Mouse (Mus musculus): Measurements from ENCODE around the gene Mid2. TPM values are rescaled to one million over a fixed set of nuclear protein-coding genes. Genes with fewer than 3 reads are reported as not detected.
"Not testable (repeated sequence)": the region's sequence is repeated elsewhere in the genome, so short reads cannot be mapped to it uniquely, and the experiment has no call there.

Mid2 gene
- 1 to 10 TPM; 5.0 to 9.4 TPM for total RNA-seq (2021)
- long read RNA-seq, experiment 1, partial matches to known transcripts, result 0 of 2 reads
- long read RNA-seq, experiment 1, other reads (novel, unspliced or antisense), result 2 of 2 reads
- long read RNA-seq, experiment 2, full-length matches to known transcripts, result 1 of 3 reads
- long read RNA-seq, experiment 2, partial matches to known transcripts, result 0 of 3 reads
- long read RNA-seq, experiment 2, other reads (novel, unspliced or antisense), result 2 of 3 reads

DNA sequence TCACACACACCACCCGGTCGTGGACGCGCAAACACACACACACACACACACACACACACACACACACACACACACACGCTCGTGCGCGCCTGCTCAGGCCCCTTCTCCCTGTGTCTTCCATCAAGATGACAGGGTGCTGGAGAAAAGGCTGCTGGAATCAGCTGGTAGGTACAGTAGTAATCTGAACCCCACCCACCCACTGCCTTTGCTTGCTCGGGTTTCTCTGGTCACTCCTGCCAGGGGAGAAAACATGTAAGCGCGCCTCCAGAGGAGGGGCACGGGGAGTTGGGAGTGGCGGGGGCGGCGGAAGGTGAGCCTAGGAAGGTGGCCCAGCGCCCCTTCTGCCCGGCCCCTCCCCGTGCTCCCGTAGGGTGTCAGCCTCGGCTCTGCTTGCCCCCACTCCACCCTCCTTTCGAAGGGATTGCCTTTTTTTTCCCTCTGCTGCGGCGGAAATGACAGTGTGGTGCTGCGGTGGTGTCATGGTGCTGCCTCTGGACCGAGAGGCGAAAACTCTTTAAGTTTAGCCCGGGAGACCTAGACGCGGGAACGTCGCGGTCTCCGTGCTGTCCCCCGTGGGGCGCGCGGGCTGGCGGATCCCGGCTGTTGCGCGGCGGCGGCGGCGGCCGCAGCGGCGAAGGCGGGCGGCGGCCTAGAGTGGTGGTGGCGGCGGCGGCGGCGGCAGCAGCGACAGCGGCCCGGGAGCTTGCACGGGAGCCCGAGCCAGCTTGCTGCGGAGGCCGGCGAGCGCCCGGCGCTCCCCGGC lies at the start of gene Mid2:
Mid2 (plus strand) TSS at position 121 of the 763 bp plus-strand sequence.
- intact Hi-C loops (cut with DNase I), result loop anchor here (10.0 kb wide), 1 partner anchor 50 kb away; no protein-coding TSS in a partner anchor
- peak; percentile 39 for DNase-seq
- peak within 1 kb of the TSS; percentile 81 for H3K4me3 ChIP-seq
- H3K27ac ChIP-seq, result peak within 1 kb of the TSS; percentile 75
- no peak for TF ChIP-seq CTCF (IDR thresholded peaks at IDR 0.05)

DNA sequence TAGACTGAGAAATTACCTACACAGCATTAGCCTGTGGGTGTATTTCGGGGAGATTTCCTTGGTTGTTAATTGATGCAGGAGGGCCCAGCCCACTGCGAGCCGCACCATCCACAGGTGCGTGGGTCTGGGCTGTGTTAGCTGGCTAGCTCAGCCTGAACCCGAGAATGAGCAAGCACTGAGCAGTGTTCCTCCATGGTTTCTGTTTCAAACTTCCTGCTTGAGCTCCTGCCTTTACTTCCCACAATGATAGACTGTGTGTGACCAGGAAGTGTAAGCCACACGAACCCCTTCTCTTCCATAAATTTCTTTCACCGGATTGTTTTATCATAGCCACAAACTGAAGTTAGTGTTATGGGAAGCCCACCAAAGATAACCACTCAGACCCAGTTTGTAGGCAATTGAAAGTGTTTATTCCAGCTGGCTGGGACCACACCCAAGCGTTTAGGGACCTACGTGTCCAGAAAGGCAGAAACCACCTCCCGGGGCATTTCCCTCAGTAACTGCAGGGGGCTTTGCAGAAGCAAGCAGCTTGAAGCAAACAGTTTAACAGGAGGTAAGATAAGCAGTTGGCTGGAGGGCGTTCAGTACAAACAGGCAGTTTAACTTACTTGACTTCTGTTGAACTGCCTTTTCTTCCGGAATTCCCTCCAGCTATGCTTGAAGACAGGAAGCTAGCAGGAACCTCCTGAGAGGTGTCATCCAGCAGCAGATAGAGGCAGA lies 39.4 kb upstream of the Mid2 start:
- intact Hi-C loops (cut with DNase I), result no loop called here
- TF ChIP-seq CTCF (IDR thresholded peaks at IDR 0.05), result no peak
- Histone ChIP-seq H3K27ac (no peak overlapping the region), H3K4me3 (no peak overlapping the region)
- no peak for DNase-seq

DNA sequence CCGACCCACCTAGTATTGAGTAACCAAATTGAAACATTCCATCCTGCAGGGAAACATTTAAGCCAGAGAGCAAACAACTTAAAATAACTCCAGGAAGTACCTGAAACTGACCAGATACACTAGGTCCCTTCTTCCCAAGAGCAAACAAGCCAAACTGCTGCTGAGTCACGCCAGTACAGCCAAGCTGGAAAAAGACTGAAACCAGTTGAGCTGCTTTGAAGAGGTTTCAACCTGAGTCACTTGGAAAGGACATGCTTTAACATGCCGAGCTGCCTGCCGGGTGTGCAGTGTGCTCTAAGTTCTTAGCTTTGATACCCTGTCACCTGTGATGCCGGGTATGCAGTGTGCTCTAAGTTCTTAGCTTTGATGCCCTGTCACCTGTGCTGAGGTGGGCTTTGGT lies 26.4 kb upstream of the Mid2 start:
- H3K4me3 ChIP-seq, result no peak overlapping the region
- TF ChIP-seq CTCF (IDR thresholded peaks at IDR 0.05), result no peak
- no peak overlapping the region for H3K27ac ChIP-seq
- intact Hi-C loops (cut with DNase I), result no loop called here
- DNase-seq, result no peak

DNA sequence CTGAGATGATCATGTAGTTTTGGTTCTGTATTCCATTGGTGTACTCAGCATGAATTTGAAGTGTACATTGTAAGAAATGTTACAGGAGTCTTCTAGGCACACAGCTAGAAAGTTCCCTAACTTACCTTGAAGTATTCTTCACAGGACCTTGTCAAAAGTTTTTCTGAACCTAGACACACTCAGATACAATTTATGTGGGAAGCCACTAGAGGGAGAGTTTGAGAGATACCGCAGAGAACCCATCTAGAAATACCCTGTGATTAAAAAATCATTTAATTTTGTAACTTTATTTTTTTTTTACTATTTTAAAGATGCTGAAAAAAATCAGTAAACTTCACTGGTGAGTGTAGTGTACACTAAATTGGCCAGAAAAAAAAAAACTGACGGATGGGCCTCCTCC lies 24.8 kb upstream of the Mid2 start:
- Histone ChIP-seq H3K27ac (no peak overlapping the region), H3K4me3 (no peak overlapping the region)
- no peak for DNase-seq
- TF ChIP-seq CTCF (IDR thresholded peaks at IDR 0.05), result no peak
- intact Hi-C loops (cut with DNase I), result no loop called here

DNA sequence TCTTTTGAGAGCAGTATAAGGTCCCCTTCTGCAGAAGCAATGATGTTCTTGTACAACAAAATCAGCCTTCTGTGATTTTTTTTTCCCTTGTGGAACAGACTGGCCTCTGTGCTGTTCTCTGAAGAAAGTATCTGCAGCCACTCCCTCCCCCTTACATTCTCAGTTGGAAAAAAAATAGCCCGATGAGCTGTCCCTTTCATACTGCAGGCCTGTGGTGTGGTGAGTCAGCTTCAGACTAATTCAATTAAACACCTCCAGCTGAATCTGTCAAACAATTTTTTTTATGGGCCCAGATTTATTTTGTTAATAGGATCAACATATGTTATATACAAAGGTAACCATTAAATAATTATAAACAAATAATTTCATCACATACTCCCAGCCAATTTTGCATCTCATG lies 3.7 kb upstream of the Mid2 start:
- Histone ChIP-seq H3K4me3 (no peak overlapping the region), H3K27ac (no peak overlapping the region)
- no peak for TF ChIP-seq CTCF (IDR thresholded peaks at IDR 0.05)
- DNase-seq, result no peak
- intact Hi-C loops (cut with DNase I), result loop anchor here (10.0 kb wide), 1 partner anchor 54 kb away; no protein-coding TSS in a partner anchor

DNA sequence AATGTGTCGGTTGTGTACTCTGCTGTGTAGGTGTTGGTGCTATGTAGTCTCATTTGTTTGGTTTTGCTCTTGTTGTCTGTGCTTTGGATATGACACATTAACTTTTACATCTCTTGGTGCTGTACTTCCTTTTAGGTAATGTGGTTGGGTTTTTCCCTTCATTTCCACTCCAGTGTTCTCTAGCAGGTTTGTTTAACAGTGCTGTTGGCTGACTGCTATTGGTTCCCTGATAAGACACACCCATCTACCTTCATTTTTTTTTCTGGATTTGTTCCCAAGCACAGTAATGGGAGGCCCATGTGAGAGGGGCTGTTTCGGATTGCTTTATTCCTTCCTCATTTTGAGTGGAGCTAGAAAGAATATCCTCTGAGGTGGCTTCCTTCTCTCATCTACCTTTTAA lies 883 bp upstream of the Mid2 start:
- intact Hi-C loops (cut with DNase I), result loop anchor here (10.0 kb wide), 1 partner anchor 51 kb away; no protein-coding TSS in a partner anchor
- no peak overlapping the region for H3K4me3 ChIP-seq
- TF ChIP-seq CTCF (IDR thresholded peaks at IDR 0.05), result no peak
- no peak overlapping the region for H3K27ac ChIP-seq
- DNase-seq, result no peak

DNA sequence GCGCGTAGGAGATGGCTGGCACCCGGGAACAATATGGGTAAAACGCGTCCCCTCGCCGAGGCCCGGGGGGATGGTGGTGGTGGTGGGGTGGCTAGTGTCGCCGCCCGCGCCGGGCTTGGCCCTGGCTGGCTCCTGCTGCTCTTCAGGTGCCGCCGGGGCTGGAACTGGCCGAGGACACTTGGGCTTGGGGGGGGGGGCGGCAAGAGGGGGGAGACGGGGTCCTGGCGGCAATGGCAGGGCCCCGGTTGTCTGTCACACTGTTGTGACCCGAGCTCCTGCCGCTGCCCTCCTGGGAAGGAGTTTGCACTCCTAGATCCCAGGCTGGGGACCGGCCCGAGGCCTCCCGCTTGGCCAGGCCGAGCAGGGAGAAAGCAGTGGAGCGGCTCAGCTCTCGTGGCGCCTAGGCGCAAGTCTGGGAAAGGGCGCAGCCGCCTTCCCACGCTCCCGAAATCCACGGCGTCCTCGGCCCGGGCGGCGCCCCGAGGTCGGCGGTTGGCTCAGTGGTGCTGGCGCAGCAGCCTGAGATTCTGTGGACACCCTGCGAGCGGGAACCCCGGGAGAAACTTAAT lies 927 bp downstream of the Mid2 start:
- DNase-seq, result peak; percentile 55
- Histone ChIP-seq H3K4me3 (peak overlapping the region; percentile 81), H3K27ac (peak overlapping the region; percentile 75)
- no peak for TF ChIP-seq CTCF (IDR thresholded peaks at IDR 0.05)
- intact Hi-C loops (cut with DNase I), result loop anchor here (10.0 kb wide), 1 partner anchor 49 kb away; no protein-coding TSS in a partner anchor

DNA sequence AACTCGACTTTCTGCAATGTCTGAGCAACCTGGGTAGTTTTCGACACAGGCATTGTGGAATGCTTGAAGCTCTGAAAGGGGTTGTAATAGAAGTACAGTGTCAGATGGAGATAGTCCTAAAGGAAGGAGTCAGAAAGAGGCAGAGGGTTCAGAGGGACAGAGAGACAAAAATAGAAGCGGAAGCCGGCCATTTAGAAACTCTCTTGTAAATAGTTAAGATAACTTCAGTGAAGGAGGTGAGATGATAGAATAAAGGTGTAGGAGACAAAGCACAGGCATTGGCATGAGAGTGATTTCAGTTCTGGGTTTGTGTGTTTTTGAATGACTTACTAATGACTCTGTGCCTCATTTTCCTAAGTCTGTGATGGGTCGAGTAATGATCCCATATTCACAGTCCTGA lies 11.0 kb downstream of the Mid2 start:
- no peak for TF ChIP-seq CTCF (IDR thresholded peaks at IDR 0.05)
- H3K27ac ChIP-seq, result no peak overlapping the region
- DNase-seq, result no peak

DNA sequence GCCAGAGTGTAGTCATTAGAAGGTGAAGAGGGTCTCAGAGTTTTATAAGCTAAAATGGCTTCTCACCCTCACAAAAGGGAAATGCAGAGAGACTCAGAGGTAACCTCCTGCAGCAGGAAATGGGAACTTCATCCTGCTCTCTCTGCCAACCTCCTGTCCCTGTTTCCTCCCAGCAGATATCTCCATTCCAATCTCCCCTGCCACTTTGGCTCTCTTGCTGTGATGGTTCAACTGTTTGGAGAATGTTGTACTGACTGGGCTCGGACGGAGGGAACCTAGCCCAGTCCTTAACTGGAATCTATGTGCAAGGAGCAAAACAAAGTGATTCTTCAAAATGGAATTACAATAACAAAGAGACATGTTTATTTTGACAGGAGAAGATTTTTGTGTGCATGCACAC lies 23.9 kb downstream of the Mid2 start:
- H3K27ac ChIP-seq, result no peak overlapping the region
- no peak for TF ChIP-seq CTCF (IDR thresholded peaks at IDR 0.05)

More for the DNA sequence above, 11.0 kb downstream of the Mid2 start:
- intact Hi-C loops (cut with DNase I), result no loop called here
- H3K4me3 ChIP-seq, result no peak overlapping the region

DNA sequence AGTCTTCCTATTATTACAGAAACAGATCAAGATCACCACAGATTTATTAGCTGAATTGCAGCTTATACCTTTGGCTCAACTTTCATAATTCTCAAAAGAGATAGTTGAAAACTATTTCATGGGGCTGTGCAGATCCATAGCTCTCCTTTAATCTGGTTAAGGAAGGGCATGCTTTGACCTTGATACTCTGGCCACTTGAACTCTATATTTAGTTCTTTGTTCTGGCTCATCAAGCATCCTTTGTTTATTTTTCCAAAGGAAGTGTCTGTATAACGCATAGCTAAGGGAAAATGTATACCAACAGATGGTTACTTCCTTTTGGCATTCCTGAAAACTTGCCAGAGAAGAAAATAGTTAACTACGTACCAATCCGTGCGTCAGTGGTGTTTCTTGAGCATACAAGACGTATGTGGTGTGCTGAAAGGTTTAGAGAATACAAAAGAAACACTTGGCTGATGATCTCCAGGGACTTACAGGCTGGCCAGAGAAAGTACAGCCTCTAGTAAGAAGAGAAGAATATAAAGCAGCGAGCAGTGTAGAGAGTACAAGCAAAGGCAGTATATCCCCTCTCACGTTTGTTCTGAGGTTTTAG lies 33.6 kb downstream of the Mid2 start:
- H3K27ac ChIP-seq; H3K4me3 ChIP-seq; intact Hi-C loops (cut with DNase I); DNase-seq: not testable (repeated sequence)

More for the DNA sequence above, 23.9 kb downstream of the Mid2 start:
- H3K4me3 ChIP-seq, result no peak overlapping the region
- DNase-seq, result no peak
- intact Hi-C loops (cut with DNase I), result no loop called here

DNA sequence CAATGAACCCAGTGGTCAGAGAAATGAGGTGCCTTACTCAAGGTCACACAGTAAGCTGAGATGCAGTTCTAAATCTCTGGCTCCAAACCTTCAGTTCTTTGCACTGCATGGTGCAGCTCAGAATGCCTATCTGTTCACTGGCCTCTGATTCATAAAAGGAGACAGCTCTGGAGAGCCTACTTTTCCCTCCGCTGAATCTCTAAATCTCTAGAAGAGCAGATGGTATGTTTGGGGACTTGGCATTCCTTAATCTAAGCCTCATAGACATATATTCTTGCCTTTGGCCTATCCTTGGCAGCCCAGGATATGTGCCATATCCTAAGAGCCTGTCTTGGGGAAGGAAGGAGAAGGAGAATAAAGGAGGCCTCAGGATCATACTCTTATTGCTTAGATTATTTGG lies 38.8 kb downstream of the Mid2 start:
- intact Hi-C loops (cut with DNase I), result no loop called here
- no peak for DNase-seq

DNA sequence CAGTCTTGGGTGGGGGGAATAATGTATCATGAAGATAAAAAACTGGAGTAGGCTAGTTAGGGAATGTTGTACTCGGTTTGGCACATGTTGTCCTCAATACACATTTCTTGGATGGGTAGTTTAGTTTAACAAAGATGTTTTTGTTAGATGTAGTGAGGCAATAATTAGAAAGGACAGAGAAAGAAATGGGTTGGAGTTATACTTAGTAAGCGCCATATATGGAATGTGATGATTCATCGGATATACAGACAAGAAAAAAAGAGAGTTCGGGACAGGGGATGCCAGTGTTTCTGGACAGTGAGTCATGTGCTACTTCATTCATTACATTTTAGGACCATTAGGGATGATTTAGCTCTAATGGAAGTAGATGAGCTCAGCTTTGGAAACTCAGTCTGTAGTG lies 41.7 kb downstream of the Mid2 start:
- no peak for DNase-seq
- Histone ChIP-seq H3K27ac (no peak overlapping the region), H3K4me3 (no peak overlapping the region)
- intact Hi-C loops (cut with DNase I), result no loop called here
- no peak for TF ChIP-seq CTCF (IDR thresholded peaks at IDR 0.05)

More for the DNA sequence above, 38.8 kb downstream of the Mid2 start:
- TF ChIP-seq CTCF (IDR thresholded peaks at IDR 0.05), result no peak
- Histone ChIP-seq H3K27ac (0 out of 2 replicates have a peak overlapping the region, but pooled peaks have one; percentile 6), H3K4me3 (no peak overlapping the region)
